Comparison of ENCODE assay signal across 33 mouse cellular contexts in the genomic region with DNA sequence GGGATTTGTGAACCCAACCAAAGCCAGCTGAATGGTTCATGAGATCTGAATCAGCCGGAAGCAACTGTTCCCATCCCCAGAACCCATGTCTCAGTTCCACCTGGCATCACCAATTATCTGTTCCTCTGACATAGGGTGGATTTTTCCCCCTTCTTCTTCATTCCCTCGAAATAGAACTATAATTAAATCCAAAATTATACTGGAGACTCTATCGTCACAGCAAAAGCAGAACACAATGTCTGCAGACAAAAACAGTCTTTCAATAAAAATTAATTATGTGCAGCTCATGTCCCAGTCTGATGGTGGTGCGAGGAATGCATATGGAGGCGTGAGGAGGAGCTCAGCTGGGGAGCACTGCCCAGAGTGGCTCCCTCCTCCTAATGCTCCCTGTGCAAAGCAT.
DNase-seq lines count a peak whose midpoint lies in the region; ATAC-seq and TF ChIP-seq lines count a peak whose summit lies in the region.
"Had no signal": no experiment of that assay in that cellular context is flagged by ENCODE, and none has a peak within 500 bp of the region (broad histone marks: within the 10 kb centered on the region; RNA-seq: fewer than 3 reads in every experiment).

No protein-coding gene starts in this region.

- intact Hi-C loops in left cerebral cortex, postnatal 10 days (cut with DNase I), result no loop called here

- H3K4me3 ChIP-seq in forebrain, postnatal 0 days (ENCODE audit: low read depth, low read length), result no peak overlapping the region
- H3K4me3 ChIP-seq in forebrain, embryonic 16.5 days (replicated peaks; ENCODE audit: low read length), result no peak overlapping the region
- H3K4me3 ChIP-seq in kidney, embryonic 14.5 days (ENCODE audit: low read length), result no peak overlapping the region
- H3K4me3 ChIP-seq: forebrain, embryonic 13.5 days; heart, embryonic 13.5 days; hindbrain, embryonic 10.5 days; hindbrain, embryonic 15.5 days; kidney, embryonic 15.5 days; neural tube, embryonic 15.5 days had no signal

- TF ChIP-seq CTCF in forebrain, postnatal 0 days (IDR thresholded peaks at IDR 0.05; ENCODE audit: low read depth), result no peak

- no peaks in the 10 kb centered on the region for H3K9me3 ChIP-seq in forebrain, postnatal 0 days (ENCODE audit: low read length)
- H3K9me3 ChIP-seq in forebrain, embryonic 16.5 days (ENCODE audit: control insufficient read depth, low read length), result peaks cover 4% of the 10 kb centered on the region; the same call in 1 of the 2 replicates
- no peaks in the 10 kb centered on the region for H3K9me3 ChIP-seq in kidney, embryonic 14.5 days (ENCODE audit: control insufficient read depth, low read length)
- H3K9me3 ChIP-seq: forebrain, embryonic 13.5 days; hindbrain, embryonic 15.5 days; kidney, embryonic 15.5 days; neural tube, embryonic 15.5 days had no signal

- no peak overlapping the region for H3K4me2 ChIP-seq in forebrain, postnatal 0 days (ENCODE audit: low read depth)
- no peak overlapping the region for H3K4me2 ChIP-seq in forebrain, embryonic 16.5 days (ENCODE audit: low read length)
- no peak overlapping the region for H3K4me2 ChIP-seq in kidney, embryonic 14.5 days (replicated peaks; ENCODE audit: low read depth, low read length)
- H3K4me2 ChIP-seq: forebrain, embryonic 13.5 days; heart, embryonic 13.5 days; hindbrain, embryonic 15.5 days; kidney, embryonic 15.5 days; neural tube, embryonic 15.5 days had no signal

- no peaks in the 10 kb centered on the region for H3K36me3 ChIP-seq in forebrain, postnatal 0 days (ENCODE audit: insufficient read depth)
- H3K36me3 ChIP-seq in forebrain, embryonic 16.5 days (ENCODE audit: control insufficient read depth, insufficient read depth), result no peaks in the 10 kb centered on the region
- no peaks in the 10 kb centered on the region for H3K36me3 ChIP-seq in kidney, embryonic 14.5 days (ENCODE audit: control insufficient read depth, insufficient read depth, low read length)
- H3K36me3 ChIP-seq: heart, embryonic 13.5 days; hindbrain, embryonic 10.5 days; hindbrain, embryonic 15.5 days; kidney, embryonic 15.5 days; neural tube, embryonic 15.5 days had no signal

- no peak for DNase-seq in forebrain, postnatal 0 days
- DNase-seq in left cerebral cortex, adult 9 months (ENCODE audit: low spot score in 2 of 2), result peak; percentile 49 to 66
- no peak for DNase-seq in left cerebral cortex, postnatal 10 days (ENCODE audit: extremely low spot score in 1 of 2, low spot score in 2 of 2)
- DNase-seq in brain, adult 2 months (ENCODE audit: low read depth, low spot score), result peak; percentile 89
- peak; percentile 84 for DNase-seq in layer of hippocampus, adult 9-11 months
- DNase-seq in urinary bladder, postnatal 14 days (ENCODE audit: low spot score), result no peak
- DNase-seq: adrenal gland, adult 2 months; cerebellum, adult 8-10 months; cerebellum, postnatal 25 days; gastrocnemius, postnatal 10 days; heart, postnatal 14 days; kidney, adult 11 months; kidney, postnatal 25 days; liver; lung, adult 2 months; lung, postnatal 14 days; midbrain, embryonic 14.5 days; spleen, adult 18-20 months; thymus, adult 2 months; thymus, postnatal 4 days had no signal

- 68% methylated on average over 5 of the region's 5 CpGs for WGBS in forebrain, postnatal 0 days
- WGBS in forebrain, embryonic 16.5 days, result 73% methylated on average over 5 of the region's 5 CpGs
- 91% methylated on average over 5 of the region's 5 CpGs for WGBS in kidney, embryonic 14.5 days

- H3K4me1 ChIP-seq in forebrain, postnatal 0 days (ENCODE audit: insufficient read depth), result no peaks in the 10 kb centered on the region
- H3K4me1 ChIP-seq in forebrain, embryonic 16.5 days (replicated peaks; ENCODE audit: control insufficient read depth, insufficient read depth, low read length), result no peaks in the 10 kb centered on the region
- H3K4me1 ChIP-seq in kidney, embryonic 14.5 days (ENCODE audit: control insufficient read depth, insufficient read depth, low read length), result no peaks in the 10 kb centered on the region
- H3K4me1 ChIP-seq: forebrain, embryonic 13.5 days; heart, embryonic 13.5 days; hindbrain, embryonic 10.5 days; hindbrain, embryonic 15.5 days; kidney, embryonic 15.5 days; neural tube, embryonic 15.5 days had no signal

- no peaks in the 10 kb centered on the region for H3K27me3 ChIP-seq in forebrain, postnatal 0 days (ENCODE audit: insufficient read depth, low read length)
- H3K27me3 ChIP-seq in forebrain, embryonic 16.5 days (replicated peaks; ENCODE audit: control insufficient read depth, insufficient read depth, low read length), result no peaks in the 10 kb centered on the region
- no peaks in the 10 kb centered on the region for H3K27me3 ChIP-seq in kidney, embryonic 14.5 days (ENCODE audit: control insufficient read depth, insufficient read depth, low read length)
- H3K27me3 ChIP-seq: CH12.LX; forebrain, embryonic 13.5 days; heart, embryonic 13.5 days; hindbrain, embryonic 15.5 days; kidney, embryonic 15.5 days; neural tube, embryonic 15.5 days had no signal

- no peak overlapping the region for H3K9ac ChIP-seq in forebrain, postnatal 0 days
- no peak overlapping the region for H3K9ac ChIP-seq in forebrain, embryonic 16.5 days (replicated peaks; ENCODE audit: low read depth, low read length)
- H3K9ac ChIP-seq in kidney, embryonic 14.5 days (ENCODE audit: low read depth, low read length), result no peak overlapping the region
- H3K9ac ChIP-seq: forebrain, embryonic 13.5 days; heart, embryonic 13.5 days; hindbrain, embryonic 15.5 days; kidney, embryonic 15.5 days; liver, embryonic 14.5 days; neural tube, embryonic 15.5 days had no signal

- H3K27ac ChIP-seq in forebrain, postnatal 0 days (ENCODE audit: low read depth, low read length), result no peak overlapping the region
- H3K27ac ChIP-seq in forebrain, embryonic 16.5 days (ENCODE audit: low read length), result no peak overlapping the region
- no peak overlapping the region for H3K27ac ChIP-seq in kidney, embryonic 14.5 days (ENCODE audit: low read depth, low read length)
- H3K27ac ChIP-seq: forebrain, embryonic 13.5 days; heart, embryonic 13.5 days; hindbrain, embryonic 10.5 days; hindbrain, embryonic 15.5 days; kidney, embryonic 15.5 days; liver, embryonic 14.5 days; neural tube, embryonic 15.5 days; stomach, postnatal 0 days had no signal

- ATAC-seq in forebrain, postnatal 0 days, result peak; percentile 56
- ATAC-seq in forebrain, embryonic 16.5 days, result no peak
- ATAC-seq in kidney, embryonic 14.5 days (ENCODE audit: low FRiP score, low TSS enrichment), result no peak
- ATAC-seq: activated CD4-positive, CD25-positive, alpha-beta regulatory T cell, adult 4 months; forebrain, embryonic 13.5 days; inflammation-experienced regulatory T-cells, adult 6 months had no signal

Comparison
In these comparisons a context has a peak if more than half of its experiments do, and no peak if none do; other contexts are left out.
1. DNase-seq: peak in left cerebral cortex, adult 9 months (2 of 2), brain, adult 2 months (single experiment) and layer of hippocampus, adult 9-11 months (single experiment); none in forebrain, postnatal 0 days (single experiment), left cerebral cortex, postnatal 10 days (0 of 2) and urinary bladder, postnatal 14 days (single experiment).